Mouse (Mus musculus): ENCODE results near the gene Csf2rb. TPM values are rescaled to one million over a fixed set of nuclear protein-coding genes. Genes with fewer than 3 reads are reported as not detected.
"Not testable (repeated sequence)": the region's sequence is repeated elsewhere in the genome, so short reads cannot be mapped to it uniquely, and the experiment has no call there.

Csf2rb gene
- total RNA-seq (2015; ENCODE audit: low replicate concordance) (32.8 and 34.8 TPM in 2 replicates), total RNA-seq (2017; ENCODE audit: low replicate concordance) (11.4 and 47.2 TPM in 2 replicates)

- no peak for ATAC-seq (replicated peaks; ENCODE audit: low FRiP score, poor library complexity, severe bottlenecking)
Measured at GRCm38 (mm10) chr15:78325671-78326339, at the start of gene Csf2rb. Gene Csf2rb, plus strand, starts transcription at chr15:78325752.

- ATAC-seq (replicated peaks; ENCODE audit: low FRiP score, poor library complexity, severe bottlenecking), result no peak
Measured at GRCm38 (mm10) chr15:78278308-78278707, 47.2 kb upstream of the Csf2rb start.

GRCm38 (mm10) chr15:78287941-78288340 is 37.6 kb upstream of the Csf2rb start:
- no peak for ATAC-seq (replicated peaks; ENCODE audit: low FRiP score, poor library complexity, severe bottlenecking)

- ATAC-seq (replicated peaks; ENCODE audit: low FRiP score, poor library complexity, severe bottlenecking), result not testable (repeated sequence)
Measured at GRCm38 (mm10) chr15:78289775-78290174, 35.8 kb upstream of the Csf2rb start.

- not testable (repeated sequence) for ATAC-seq (replicated peaks; ENCODE audit: low FRiP score, poor library complexity, severe bottlenecking)
Measured at GRCm38 (mm10) chr15:78293228-78293627, 32.3 kb upstream of the Csf2rb start.

GRCm38 (mm10) chr15:78293716-78294115 is 31.8 kb upstream of the Csf2rb start:
- ATAC-seq (replicated peaks; ENCODE audit: low FRiP score, poor library complexity, severe bottlenecking), result no peak

- no peak for ATAC-seq (replicated peaks; ENCODE audit: low FRiP score, poor library complexity, severe bottlenecking)
Measured at GRCm38 (mm10) chr15:78298558-78298957, 27.0 kb upstream of the Csf2rb start.

GRCm38 (mm10) chr15:78299641-78300040 is 25.9 kb upstream of the Csf2rb start:
- ATAC-seq (replicated peaks; ENCODE audit: low FRiP score, poor library complexity, severe bottlenecking), result no peak

GRCm38 (mm10) chr15:78300773-78301172 is 24.8 kb upstream of the Csf2rb start:
- ATAC-seq (replicated peaks; ENCODE audit: low FRiP score, poor library complexity, severe bottlenecking), result no peak

GRCm38 (mm10) chr15:78302718-78303117 is 22.8 kb upstream of the Csf2rb start:
- no peak for ATAC-seq (replicated peaks; ENCODE audit: low FRiP score, poor library complexity, severe bottlenecking)

GRCm38 (mm10) chr15:78303665-78304233 is 21.8 kb upstream of the Csf2rb start:
- ATAC-seq (replicated peaks; ENCODE audit: low FRiP score, poor library complexity, severe bottlenecking), result no peak

GRCm38 (mm10) chr15:78305341-78305933 is 20.1 kb upstream of the Csf2rb start, which contains the start of gene Csf2rb2:
Gene Csf2rb2, minus strand, starts transcription at chr15:78305721.
- ATAC-seq (replicated peaks; ENCODE audit: low FRiP score, poor library complexity, severe bottlenecking), result no peak

- ATAC-seq (replicated peaks; ENCODE audit: low FRiP score, poor library complexity, severe bottlenecking), result no peak
Measured at GRCm38 (mm10) chr15:78309865-78310264, 15.7 kb upstream of the Csf2rb start.

GRCm38 (mm10) chr15:78310971-78311370 is 14.6 kb upstream of the Csf2rb start:
- no peak for ATAC-seq (replicated peaks; ENCODE audit: low FRiP score, poor library complexity, severe bottlenecking)

GRCm38 (mm10) chr15:78312421-78313233 is 12.9 kb upstream of the Csf2rb start:
- peak; percentile 57 for ATAC-seq (replicated peaks; ENCODE audit: low FRiP score, poor library complexity, severe bottlenecking)

GRCm38 (mm10) chr15:78313659-78314058 is 11.9 kb upstream of the Csf2rb start:
- not testable (repeated sequence) for ATAC-seq (replicated peaks; ENCODE audit: low FRiP score, poor library complexity, severe bottlenecking)

GRCm38 (mm10) chr15:78318338-78319171 is 7.0 kb upstream of the Csf2rb start:
- peak; percentile 62 for ATAC-seq (replicated peaks; ENCODE audit: low FRiP score, poor library complexity, severe bottlenecking)

- ATAC-seq (replicated peaks; ENCODE audit: low FRiP score, poor library complexity, severe bottlenecking), result peak; percentile 43
Measured at GRCm38 (mm10) chr15:78320825-78321496, 4.6 kb upstream of the Csf2rb start.

GRCm38 (mm10) chr15:78323366-78323765 is 2.2 kb upstream of the Csf2rb start:
- no peak for ATAC-seq (replicated peaks; ENCODE audit: low FRiP score, poor library complexity, severe bottlenecking)
